Mouse (Mus musculus) embryo, embryonic 11 days (tissue): Measurements from ENCODE around the gene Wipf2.
"Not testable (repeated sequence)": the region's sequence is repeated elsewhere in the genome, so short reads cannot be mapped to it uniquely, and the experiment has no call there.

Source experiments
- DNase-seq: peaks from one replicate; pipeline ENCODE4 v3.0.0-alpha.2; 2015

The Wipf2 gene

DNA sequence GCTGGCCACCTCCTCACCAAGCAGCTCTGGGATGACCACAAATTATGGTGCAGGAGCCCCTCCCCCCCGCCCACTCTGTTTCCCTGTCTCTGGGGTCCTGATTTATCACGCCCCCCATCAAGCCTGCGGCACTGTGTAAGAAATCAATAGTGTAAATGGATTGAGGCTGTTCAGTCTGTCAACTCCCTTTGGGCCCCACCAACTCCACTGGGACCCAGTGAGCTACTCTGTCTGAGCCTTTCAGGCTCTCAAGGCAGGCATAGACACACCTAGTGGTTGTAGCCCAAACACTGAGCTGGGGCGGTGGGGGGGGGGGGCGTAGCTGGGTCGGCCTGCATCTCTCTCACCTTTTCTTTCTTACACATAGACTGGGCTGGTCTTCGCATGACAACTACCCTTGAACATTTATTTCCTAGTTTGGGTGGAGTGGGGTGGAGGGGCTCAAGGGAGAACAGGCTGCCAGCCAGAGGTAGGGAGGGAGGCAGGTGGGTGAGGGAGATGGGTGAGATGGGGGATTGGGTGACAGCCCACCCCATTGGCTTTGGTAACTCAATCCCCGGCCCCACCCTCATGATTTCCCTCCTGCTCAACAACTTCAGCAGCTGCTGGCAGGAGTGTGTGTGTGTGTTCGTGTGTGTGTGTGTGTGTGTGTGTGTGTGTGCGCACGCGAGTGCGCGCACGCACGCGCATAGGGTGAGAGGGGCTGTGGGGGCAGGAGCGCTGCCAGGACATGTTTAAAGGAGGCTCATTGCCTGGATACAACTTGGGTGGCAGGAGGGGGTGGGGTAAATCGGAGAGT lies 69.1 kb downstream of the Wipf2 start:
- DNase-seq, result peak; percentile 58

DNA sequence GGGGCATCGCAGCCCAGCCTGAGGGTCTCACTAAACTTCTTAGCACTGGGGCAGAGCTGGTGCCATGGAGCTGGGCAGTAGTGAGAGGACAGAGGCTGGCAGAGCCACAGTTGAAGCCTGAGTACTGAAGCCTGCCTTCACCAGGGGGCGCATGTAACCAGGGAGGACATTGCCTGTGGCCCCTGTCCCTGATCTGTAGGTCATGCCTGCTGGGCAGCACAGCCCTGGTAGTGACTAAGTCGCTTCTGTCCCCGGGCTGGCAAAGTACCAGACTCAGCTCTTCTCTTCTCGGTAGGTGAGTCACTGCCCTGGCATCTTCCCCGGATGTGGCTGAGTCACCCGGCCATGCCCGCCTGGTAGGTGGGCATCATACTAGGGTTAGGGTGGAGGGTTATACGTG lies 69.7 kb downstream of the Wipf2 start:
- no peak for DNase-seq

DNA sequence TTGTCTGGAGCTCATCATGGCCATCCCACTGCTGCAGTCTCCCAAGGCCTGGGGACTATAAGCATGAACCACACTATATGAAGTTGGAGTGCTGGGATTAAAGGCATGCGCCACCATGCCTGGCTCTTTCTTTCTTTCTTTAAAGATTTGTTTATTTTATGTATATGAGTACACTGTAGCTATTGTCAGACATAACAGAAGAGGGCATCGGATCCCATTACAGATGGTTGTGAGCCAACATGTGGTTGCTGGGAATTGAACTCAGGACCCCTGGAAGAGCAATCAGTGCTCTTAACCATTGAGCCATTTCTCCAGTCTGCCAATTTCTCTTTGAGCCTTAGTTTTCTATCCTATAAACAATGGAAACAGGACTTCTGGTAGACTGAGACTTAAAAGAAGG lies 70.4 kb downstream of the Wipf2 start:
- DNase-seq, result not testable (repeated sequence)

DNA sequence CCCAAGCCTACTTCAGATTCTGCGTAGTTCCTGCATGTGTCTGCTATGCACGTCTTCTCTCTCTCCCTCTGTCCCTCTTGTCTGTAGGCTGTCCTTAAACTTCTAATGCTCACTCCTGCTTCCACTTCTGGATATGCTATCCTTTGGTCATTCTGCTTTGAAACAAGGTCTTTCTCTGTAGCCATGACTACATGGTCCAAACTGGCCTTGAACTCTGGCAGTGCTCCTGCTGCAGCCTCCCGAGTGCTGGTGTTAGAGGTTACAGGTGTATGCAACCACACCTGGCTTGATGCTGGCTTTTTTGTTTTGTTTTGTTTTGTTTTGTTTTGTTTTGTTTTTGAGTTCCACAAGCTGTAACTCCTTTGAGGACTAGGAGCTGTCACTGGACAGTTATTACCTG lies 70.9 kb downstream of the Wipf2 start:
- no peak for DNase-seq

DNA sequence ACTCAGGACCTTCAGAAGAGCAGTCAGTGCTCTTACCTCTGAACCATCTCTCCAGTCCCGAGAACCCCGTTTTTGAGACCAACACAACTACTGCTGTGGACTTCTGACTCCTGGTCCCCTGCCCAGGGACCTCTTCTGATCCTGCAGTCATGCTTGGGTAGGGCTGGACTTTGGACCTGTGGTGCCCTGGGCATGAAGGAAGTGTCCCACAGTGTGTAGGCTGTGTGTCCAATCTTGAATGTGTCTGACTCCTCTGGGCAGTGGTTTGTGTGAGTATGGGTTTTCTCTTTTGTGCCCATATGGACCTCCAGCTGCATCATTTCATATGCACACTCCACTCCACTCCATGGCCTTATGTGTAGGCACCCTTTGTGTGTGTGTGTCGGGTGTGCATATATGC lies 71.7 kb downstream of the Wipf2 start:
- no peak for DNase-seq

DNA sequence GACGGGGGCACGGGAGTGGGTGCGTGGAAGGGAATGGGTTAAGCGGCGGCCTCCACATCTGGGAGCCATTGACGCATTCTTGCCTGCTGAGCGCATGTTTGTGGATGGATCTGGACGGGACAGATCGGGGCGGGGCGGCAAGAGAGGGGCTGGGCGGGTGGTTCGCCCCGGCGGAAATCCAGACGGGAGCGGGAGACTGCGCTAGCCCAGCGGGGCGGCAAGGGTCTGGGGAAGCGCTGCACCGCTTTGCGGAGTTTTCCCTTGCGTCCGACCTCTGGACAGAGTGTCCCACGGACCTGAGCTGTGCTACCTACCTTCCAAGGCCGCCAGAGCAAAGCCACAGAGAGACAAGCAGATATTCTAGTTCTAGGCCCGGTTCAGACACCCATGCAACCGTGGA lies 72.7 kb downstream of the Wipf2 start:
- DNase-seq, result peak; percentile 88

DNA sequence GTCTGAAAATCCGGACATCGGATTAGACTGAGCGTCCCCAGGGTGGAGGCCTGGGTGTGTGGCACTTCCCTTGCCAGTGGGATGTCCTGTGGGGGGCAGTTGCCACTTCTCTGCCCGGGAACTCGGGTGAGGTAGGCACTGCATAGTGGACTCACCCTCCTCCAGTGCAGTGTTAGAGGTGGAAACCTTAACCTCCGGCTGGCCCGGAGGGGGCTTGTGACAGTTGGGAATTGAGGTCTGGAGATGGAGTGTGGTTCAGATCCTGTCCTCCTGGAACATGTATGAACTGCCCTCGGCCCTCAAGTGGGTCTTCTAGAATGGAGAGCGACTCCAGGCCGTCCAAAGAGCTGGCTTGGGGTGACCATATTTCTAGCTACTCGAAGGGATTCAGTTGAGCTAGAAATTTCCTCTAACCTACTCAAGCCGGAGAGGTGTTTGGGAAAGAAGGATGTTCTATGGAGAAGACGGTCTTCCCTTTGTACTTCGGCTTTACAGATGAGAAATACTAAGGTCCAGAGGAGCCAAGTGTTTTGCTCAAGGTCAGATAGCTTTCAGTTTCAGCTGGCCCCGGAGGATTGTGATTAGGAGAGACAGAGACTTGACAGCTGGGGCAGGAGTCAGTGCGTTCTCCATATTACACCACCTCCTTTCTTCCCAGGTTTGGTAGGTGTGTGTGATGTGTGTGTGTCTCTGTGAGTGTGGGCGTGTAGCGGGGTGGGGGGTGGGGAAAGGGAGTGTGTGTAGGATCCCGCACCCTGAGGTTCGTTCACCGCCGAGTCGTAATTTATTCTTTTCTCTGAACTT lies 73.4 kb downstream of the Wipf2 start:
- no peak for DNase-seq

DNA sequence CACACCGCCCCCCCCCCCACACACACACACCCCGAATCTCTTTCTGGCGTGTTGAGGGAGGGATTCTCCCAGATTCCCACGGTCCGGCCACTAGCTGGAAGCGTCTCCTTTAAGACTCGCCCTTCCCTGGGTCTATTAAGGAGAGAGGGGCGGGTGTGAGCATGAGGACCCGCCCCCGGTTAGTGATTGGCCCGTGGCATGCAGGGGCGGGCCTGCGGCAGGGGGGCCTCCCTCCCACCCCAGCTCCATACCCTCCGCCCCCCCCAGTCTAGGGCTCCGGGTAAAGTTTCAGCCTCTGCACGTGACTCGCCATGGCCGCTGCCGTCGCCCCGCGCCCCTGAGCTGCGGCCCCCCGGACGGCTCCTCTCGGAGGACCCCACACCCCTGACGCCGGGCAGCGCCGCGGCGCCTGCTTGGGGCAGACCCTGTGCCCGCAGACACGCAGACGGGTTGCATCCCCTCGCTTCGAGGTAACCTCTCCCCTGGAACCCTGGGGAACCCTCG lies 74.0 kb downstream of the Wipf2 start:
- DNase-seq, result peak; percentile 98

DNA sequence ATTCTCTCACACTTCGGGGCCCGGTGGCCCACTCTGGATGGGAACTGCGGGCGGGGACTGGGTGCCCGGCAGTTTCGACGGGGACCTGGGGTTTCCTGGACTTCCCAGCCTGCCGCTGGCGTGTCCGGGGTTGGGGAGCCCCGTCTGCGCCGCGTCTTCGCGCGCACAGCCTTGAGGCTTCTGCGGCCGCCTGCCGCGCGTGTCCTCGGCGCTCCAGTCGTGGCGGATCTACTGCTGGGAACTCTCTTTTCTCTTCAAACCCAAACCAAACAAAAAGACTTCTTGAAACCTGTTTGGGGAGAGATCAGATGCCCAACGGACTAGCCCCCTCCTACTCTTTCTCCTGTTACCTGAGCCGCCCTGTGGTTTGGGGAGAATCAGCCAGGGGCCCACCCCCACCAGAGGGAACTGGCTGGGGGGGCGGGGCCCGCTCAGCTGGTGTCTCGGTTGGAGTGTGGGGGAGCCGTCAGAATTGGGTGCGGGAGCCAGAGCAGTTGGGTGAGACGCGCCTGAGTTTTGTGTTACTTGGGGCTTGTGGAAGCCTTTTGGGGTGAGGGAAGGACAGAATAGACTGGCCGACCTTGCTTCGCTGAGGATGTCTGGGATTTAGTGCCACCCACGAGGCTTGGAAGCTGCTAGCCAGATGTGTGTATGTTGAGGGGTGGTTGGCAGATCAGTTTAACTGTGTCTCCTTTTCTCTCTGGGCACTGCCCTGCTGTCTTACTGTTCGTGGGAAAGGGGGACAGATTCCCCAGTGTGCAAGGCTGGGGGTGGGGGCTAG lies 74.7 kb downstream of the Wipf2 start:
- peak; percentile 72 for DNase-seq

DNA sequence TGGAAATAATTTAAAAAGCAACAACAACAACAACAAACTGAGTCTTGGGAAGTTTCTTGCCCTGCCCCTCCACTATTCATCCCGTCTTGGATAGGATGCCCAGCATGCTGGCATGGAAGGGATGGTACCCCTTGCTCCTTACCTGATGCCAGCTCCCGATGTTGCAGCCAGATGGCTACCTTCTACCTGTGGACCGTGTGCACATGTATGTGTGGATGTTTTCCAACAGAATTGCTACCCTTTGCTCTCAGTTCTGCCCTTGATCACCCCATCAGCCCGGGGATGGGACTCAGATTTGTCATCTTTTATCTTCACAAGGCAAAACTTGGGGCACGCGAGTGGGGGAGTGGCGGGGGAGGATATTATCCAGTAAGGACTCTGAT lies 75.3 kb downstream of the Wipf2 start:
- no peak for DNase-seq

DNA sequence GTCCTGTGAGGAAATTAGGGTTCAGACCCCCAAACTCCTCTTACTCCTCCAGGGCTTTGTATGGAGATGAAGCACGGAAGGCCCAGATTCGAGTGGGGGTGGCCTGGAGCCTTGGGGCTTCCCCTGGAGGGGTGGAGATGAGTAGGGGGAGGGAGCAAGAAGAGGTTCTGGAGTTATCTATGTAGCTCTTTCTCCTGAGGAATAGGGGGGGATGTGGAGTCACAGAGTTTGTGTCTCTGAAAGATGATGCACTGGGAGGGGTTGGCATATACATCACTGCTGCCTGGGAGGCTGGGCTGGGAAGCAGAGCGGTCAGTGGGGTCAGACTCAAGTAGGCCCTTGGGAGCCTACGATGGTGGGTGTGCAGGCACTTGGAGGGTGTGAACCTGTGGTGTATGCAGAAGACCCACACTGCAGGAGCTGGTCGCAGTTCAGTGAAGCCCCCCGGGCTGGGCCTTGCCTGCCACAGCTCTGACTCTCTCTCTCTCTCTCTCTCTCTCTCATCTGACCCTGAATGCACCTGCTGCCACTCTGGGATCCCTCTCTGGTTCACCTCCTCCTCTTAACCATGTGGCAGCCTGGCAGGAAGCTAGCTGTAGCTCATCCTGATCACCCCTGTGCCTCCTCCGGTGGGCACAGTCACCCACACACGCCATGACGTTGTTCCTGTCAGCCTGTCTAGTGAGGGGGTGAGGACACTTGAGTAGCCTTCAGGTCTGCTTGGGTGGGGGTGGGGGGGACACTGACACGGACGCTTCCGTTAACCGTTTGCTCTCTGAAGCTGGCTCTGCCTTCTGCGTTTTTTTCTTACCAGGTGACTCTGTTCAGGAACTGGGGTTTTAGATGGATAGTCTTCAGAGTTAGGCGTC lies 75.9 kb downstream of the Wipf2 start:
- DNase-seq, result no peak

DNA sequence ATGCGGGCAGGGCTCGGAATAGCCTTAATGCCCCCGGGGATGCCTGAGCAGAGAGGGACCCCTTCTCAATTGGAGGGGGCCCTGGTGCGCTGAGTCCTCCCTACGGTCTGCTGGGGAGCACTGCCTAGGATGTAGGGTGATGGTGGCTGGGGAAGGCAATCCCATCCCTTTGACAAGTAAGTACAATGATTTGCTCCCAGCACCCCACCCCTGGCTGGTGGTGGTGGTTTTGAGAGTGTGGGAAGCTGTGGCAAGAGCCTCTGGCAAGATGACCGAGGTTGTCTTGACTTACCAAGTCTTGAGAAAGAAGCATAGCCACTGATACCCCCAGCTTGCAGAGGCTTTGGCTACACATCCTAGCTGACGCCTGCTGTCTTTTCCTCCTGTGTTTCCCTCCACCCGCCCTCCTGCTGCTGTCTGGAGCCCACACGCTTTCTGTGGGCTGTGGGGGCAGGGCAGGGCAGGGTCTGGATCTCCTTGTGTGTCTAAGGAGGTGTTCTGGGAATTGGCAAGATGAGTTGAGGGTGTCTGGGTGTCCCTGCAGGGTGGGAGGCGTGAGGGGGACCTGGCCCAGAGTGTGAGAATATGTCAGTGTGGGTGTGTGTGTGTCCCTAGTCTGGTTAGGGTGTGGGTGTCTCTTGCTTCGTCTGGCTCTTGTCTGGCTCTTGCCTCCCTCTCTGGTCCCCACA lies 76.7 kb downstream of the Wipf2 start:
- DNase-seq, result no peak

DNA sequence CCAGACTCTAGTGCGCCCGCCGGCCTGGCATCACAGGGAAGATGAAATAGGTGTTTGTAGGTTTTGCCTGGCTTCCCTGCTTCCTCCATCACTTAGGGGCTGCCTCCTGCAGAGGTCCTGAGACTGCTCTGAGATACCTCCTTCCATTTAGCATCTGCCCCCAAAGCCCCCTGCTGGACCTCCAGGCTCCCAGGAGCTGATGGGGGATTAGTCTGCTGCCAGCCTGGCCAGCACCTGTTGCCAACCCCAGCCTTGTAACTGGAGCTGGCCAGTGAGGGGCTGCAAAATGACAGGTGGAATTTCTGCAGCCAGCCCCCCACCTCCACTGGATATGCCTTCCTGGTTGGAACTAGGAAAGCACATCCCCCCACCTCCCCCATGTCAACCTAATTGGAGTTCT lies 77.3 kb downstream of the Wipf2 start:
- no peak for DNase-seq

DNA sequence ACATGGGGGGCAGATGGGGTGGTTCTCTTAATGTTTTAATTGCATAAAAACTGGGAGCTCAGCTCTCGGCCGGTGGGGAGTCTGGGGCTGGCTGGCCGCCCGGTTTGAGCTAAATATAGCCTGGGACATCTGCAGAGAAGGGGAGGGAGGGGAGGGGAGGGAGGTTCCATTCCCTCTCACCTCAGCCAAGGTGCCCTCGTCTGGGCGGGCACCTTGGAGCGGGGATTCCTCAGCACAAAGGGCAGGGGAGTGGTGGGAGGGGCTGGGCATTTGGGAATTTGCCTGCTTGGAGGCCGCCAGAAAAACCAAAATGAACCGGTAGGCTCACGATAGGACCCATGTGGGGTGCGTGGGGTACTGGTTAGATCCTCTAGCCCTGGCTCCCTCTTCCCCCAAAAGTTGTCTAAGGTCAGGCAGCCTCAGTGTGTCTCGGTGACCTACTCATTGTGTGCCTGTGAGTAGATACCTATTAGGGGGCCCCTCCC lies 77.9 kb downstream of the Wipf2 start:
- no peak for DNase-seq

DNA sequence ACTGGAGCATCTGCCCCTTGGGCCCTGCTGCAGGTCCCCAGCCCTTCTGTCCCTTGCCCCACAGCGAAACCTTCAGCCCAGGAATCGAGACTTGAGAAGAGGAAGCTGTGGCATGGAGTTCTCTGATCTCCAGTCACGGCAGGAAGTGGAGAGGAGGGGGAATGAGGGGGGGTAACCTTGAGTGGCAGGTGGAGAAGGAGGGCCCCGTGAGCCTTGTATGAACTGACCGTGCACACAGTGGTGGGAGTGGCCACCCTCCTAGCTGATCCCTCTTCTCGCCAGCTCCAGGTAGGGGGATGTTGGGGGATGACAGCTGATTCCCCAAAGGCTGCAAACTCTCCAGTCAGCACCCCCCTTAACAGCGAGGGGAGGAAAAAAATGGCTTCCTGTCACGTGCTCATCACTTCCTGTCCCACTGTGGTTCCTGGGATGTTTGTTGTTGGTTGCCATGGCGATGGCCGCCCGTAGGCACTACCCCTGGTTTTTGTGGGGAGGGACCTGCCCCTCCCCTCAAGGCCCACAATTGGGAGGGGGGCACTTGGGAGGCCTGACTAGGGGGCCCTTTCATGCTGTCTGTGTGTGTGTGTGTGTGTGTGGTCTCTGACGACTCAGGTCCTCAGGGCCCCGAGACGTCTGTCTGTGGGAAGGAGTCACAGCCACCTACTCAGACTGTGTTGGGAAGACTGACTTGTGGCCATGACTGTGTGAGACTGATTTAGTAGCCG lies 78.5 kb downstream of the Wipf2 start:
- peak; percentile 88 for DNase-seq

DNA sequence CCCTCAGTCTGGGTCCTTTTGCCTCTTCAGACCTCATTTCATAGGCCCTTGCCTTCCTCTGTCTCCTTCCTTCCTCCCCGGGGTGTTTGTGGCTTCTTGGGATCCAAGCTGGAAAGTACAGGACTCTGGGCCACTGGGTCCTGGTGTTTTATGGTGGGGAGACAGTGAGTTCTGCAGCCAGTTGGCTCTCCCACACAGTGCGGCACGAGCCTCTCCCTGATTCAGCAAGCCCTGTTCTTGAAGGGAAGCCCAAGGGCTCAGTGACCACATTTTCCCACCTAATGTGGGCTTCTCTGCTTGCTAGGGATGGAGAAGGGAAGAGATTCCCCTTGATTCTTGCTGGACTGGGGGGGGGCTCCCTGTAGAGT lies 79.1 kb downstream of the Wipf2 start:
- no peak for DNase-seq

DNA sequence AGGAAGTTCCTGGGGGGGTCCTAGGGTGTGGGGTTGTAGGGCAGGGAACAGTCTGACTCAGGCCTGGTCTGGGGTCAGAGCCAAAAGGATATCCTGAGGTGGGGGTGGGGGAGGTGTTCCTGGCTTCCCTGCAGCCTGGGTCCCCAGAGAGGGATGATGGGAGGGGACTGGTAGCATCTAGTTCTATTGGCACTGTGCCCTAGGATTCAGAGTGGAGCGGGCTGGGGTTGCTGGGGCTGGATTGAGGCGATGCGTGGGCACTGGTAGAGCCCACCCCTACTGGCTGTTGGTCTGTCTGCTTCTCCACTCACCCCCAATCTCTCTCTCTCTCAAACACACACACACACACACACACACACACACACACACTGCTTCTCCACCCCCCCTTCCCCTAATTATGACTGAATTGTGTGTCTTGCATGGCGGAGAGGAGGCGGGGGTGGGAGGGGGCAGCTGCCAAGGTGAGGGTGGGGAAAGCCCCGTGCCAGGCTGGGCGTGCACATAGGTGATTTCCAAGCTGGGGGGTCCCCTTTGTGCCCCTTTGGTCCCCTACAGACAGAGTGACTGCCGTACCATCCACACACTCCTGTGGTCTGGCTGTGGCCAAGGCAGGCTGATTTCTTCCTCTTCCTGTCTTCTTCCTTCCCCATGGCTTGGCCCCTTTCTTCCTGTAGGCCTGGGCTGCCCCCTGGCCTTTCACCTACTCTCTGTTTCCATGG lies 79.6 kb downstream of the Wipf2 start:
- no peak for DNase-seq

DNA sequence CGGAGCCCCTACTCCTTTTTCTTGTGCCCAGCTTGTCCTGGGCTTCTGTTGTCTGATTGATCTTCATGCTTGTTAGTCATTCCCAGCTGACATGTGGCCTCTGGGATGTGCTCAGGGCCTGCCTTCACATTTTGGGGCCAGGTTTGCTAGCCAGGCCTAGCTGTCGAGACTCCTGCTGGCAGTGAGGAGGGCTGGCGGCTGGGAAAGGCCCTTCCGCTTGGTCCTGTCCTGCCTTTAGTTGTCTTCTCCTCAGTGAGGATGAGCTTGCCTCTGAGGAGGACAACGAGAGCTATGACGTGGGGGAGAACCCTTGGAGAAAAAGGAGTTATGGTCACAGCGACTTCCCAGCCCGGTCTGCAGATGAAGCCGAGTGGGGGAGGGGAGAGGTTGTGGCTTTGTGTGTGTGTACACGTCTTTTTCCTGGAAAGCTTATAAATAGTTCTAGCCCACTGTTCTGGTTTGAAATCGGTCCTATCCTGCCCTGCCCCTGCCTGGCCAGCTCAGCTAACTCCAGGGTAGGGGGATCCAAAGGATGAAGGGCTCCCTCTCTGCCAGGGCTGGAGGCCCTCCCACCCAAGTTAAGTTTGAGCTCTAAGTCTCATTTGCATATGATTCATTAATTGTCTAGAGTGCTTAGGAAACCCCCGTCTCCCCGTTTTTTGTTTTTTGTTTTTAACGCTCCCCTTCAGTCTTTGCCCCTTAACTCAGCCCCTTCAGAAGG lies 80.5 kb downstream of the Wipf2 start:
- no peak for DNase-seq

DNA sequence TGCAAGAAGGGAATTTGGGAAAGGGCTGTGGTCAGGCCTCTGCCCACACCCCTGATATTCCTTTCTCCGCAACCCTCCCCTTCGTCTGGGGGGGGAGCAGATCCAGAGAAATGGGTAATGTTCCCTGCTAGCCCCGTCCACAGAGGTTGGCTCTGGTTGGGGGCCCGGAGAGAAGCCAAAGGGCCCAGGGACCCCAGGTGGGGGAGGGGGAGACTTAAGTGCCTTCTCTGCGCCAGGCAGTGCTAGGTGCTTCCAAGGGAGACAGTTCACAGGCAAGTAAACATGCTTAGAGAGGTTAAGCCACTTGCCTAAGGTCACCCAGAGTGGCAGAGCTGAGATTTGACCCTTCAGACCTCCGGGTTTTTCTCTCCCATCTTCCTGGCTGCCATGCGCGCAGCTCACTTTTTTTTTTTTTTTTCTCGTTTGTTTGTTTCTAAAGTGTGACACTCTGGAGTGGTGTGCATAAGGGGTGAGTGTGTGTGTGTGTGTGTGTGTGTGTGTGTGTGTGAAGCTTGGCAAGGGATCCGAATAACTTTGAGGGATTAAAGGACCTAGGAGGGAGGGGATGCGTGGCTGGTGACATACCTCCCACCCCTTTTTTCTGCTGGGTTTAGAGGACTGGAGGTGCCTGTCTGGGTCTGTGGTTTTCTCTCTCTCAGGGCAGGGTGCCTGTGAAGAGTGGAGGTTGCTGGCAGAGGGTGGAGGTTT lies 81.6 kb downstream of the Wipf2 start:
- DNase-seq, result no peak
